Mouse (Mus musculus) MEL (cell line): ENCODE measurements around the gene Dlgap1. TPM values are rescaled to one million over a fixed set of nuclear protein-coding genes. Genes with fewer than 3 reads are reported as not detected.

ENCODE experiments used
- DNase-seq: peaks from one replicate; pipeline ENCODE4 v3.0.0; 2011; ENCODE audit warnings: low read depth, low spot score
- H3K27ac ChIP-seq: 2 replicates; pipeline ENCODE4 v1.5.1; 2012; ENCODE audit warnings: low read depth, mild to moderate bottlenecking, control low read depth, low read length, moderate library complexity; ENCODE audit not compliant: control insufficient read depth
- H3K27me3 ChIP-seq, 2 experiments: fragments of 150-350 bp in 1 of 2; sonication (generic) in 1 of 2; 2 replicates each; pipeline ENCODE4 v1.6.1; 2012; ENCODE audit warnings: low read length in 2 of 2, mild to moderate bottlenecking in 2 of 2, improper control_type of control experiment in 1 of 2, moderate library complexity in 1 of 2; ENCODE audit not compliant: insufficient read depth in 2 of 2, control insufficient read depth in 1 of 2
- H3K36me3 ChIP-seq, 2 experiments: 2 replicates each; pipeline ENCODE4 v1.6.1; 2012 to 2014; ENCODE audit warnings: low read length in 2 of 2, improper control_type of control experiment in 1 of 2, inconsistent platforms in 1 of 2, mild to moderate bottlenecking in 1 of 2; ENCODE audit not compliant: insufficient read depth in 2 of 2, control insufficient read depth in 1 of 2
- H3K4me1 ChIP-seq, 2 experiments: fragments of 150-350 bp in 1 of 2; sonication (generic) in 1 of 2; 2 replicates each; pipeline ENCODE4 v1.6.1; 2012; ENCODE audit warnings: low read length in 2 of 2, improper control_type of control experiment in 1 of 2, mild to moderate bottlenecking in 1 of 2; ENCODE audit not compliant: insufficient read depth in 2 of 2, control insufficient read depth in 1 of 2
- H3K4me3 ChIP-seq, 2 experiments: fragments of 150-350 bp in 1 of 2; sonication (generic) in 1 of 2; 2 replicates each; pipeline ENCODE4 v1.5.1; 2012; ENCODE audit warnings: low read depth in 2 of 2, low read length in 2 of 2, mild to moderate bottlenecking in 2 of 2, moderate library complexity in 2 of 2, control low read depth in 1 of 2, improper control_type of control experiment in 1 of 2; ENCODE audit not compliant: control insufficient read depth in 1 of 2, insufficient read depth in 1 of 2
- H3K79me2 ChIP-seq: 2 replicates; pipeline ENCODE4 v1.6.1; 2012; ENCODE audit warnings: mild to moderate bottlenecking, low read length, moderate library complexity; ENCODE audit not compliant: control insufficient read depth, poor library complexity, insufficient read depth
- H3K9ac ChIP-seq: 2 replicates; pipeline ENCODE4 v1.6.1; 2012; ENCODE audit warnings: low read depth, mild to moderate bottlenecking, control low read depth, low read length, moderate library complexity; ENCODE audit not compliant: control insufficient read depth, poor library complexity, severe bottlenecking
- H3K9me3 ChIP-seq: fragments of 150-350 bp; sonication (generic); replicated peaks from 2 replicates; pipeline ENCODE4 v1.6.1; 2012; ENCODE audit warnings: mild to moderate bottlenecking, low read length, improper control_type of control experiment, moderate library complexity; ENCODE audit not compliant: insufficient read depth
- CHD2 ChIP-seq: IDR thresholded peaks from 2 replicates; pipeline ENCODE4 v1.6.1; 2011; ENCODE audit warnings: low read length, improper control_type of control experiment
- CTCF ChIP-seq, 3 experiments: IDR thresholded peaks in 2 of 3; conservative IDR thresholded peaks in 1 of 3; 2 replicates each; pipeline ENCODE4 v1.5.1; 2011 to 2012; ENCODE audit warnings: low read length in 3 of 3, low read depth in 2 of 3, mild to moderate bottlenecking in 2 of 3, improper control_type of control experiment in 1 of 3, inconsistent platforms in 1 of 3, mixed read lengths in 1 of 3, moderate library complexity in 1 of 3; ENCODE audit not compliant: control insufficient read depth in 1 of 3, insufficient read depth in 1 of 3, poor library complexity in 1 of 3, severe bottlenecking in 1 of 3
- EP300 ChIP-seq, 2 experiments: IDR thresholded peaks; 2 replicates each; pipeline ENCODE4 v1.6.1; 2011; ENCODE audit warnings: improper control_type of control experiment in 2 of 2, low read length in 2 of 2, low read depth in 1 of 2, mild to moderate bottlenecking in 1 of 2
- ETS1 ChIP-seq: IDR thresholded peaks from 2 replicates; pipeline ENCODE4 v1.6.1; 2012; ENCODE audit warnings: low read depth, mild to moderate bottlenecking, inconsistent platforms, low read length, improper control_type of control experiment, moderate library complexity
- GATA1 ChIP-seq: IDR thresholded peaks from 2 replicates; pipeline ENCODE4 v1.6.1; 2011; ENCODE audit warnings: low read depth, low read length, improper control_type of control experiment
- JUND ChIP-seq: IDR thresholded peaks from 2 replicates; pipeline ENCODE4 v1.6.1; 2011; ENCODE audit warnings: low read depth, mild to moderate bottlenecking, improper control_type of control experiment, low read length
- KAT2A ChIP-seq: conservative IDR thresholded peaks from 2 replicates; pipeline ENCODE4 v1.6.1; 2012; ENCODE audit warnings: low read depth, low read length, improper control_type of control experiment, inconsistent platforms
- MAX ChIP-seq: IDR thresholded peaks from 2 replicates; pipeline ENCODE4 v1.6.1; 2011; ENCODE audit warnings: low read length, improper control_type of control experiment
- MEF2A ChIP-seq: IDR thresholded peaks from 2 replicates; pipeline ENCODE4 v1.6.1; 2014; ENCODE audit warnings: low read depth, mild to moderate bottlenecking, inconsistent platforms, low read length, improper control_type of control experiment; ENCODE audit not compliant: poor library complexity, insufficient replicate concordance, severe bottlenecking; ENCODE audit errors: extremely low read depth
- MYB ChIP-seq: IDR thresholded peaks from 2 replicates; pipeline ENCODE4 v1.6.1; 2011; ENCODE audit warnings: mild to moderate bottlenecking, low read depth, low read length, improper control_type of control experiment
- NRF1 ChIP-seq: IDR thresholded peaks from 2 replicates; pipeline ENCODE4 v1.6.1; 2014; ENCODE audit warnings: low read depth, mild to moderate bottlenecking, inconsistent platforms, low read length, improper control_type of control experiment, moderate library complexity; ENCODE audit not compliant: poor library complexity, insufficient read depth, severe bottlenecking
- POLR2A ChIP-seq, 2 experiments: IDR thresholded peaks; 2 replicates each; pipeline ENCODE4 v1.6.1; 2011 to 2012; ENCODE audit warnings: low read length in 2 of 2, mild to moderate bottlenecking in 2 of 2, control low read depth in 1 of 2, improper control_type of control experiment in 1 of 2, low read depth in 1 of 2, moderate library complexity in 1 of 2; ENCODE audit not compliant: control insufficient read depth in 1 of 2, insufficient read depth in 1 of 2, poor library complexity in 1 of 2
- RAD21 ChIP-seq: IDR thresholded peaks from 2 replicates; pipeline ENCODE4 v1.6.1; 2011; ENCODE audit warnings: mild to moderate bottlenecking, low read depth, low read length, improper control_type of control experiment
- TAL1 ChIP-seq: IDR thresholded peaks from 2 replicates; pipeline ENCODE4 v1.6.1; 2012; ENCODE audit warnings: mild to moderate bottlenecking, inconsistent platforms, low read length, moderate library complexity, mixed read lengths
- TCF12 ChIP-seq: IDR thresholded peaks from 2 replicates; pipeline ENCODE4 v1.6.1; 2014; ENCODE audit warnings: low read depth, mild to moderate bottlenecking, inconsistent platforms, low read length, improper control_type of control experiment, moderate library complexity
- USF1 ChIP-seq: IDR thresholded peaks from 2 replicates; pipeline ENCODE4 v1.6.1; 2014; ENCODE audit warnings: low read depth, mild to moderate bottlenecking, inconsistent platforms, low read length, improper control_type of control experiment, moderate library complexity
- ZC3H11A ChIP-seq: IDR thresholded peaks from 2 replicates; pipeline ENCODE4 v1.6.1; 2012; ENCODE audit warnings: low read depth, mild to moderate bottlenecking, inconsistent platforms, low read length, improper control_type of control experiment
- ZKSCAN1 ChIP-seq: IDR thresholded peaks from 2 replicates; pipeline ENCODE4 v1.6.1; 2012; ENCODE audit warnings: low read depth, mild to moderate bottlenecking, inconsistent platforms, low read length, improper control_type of control experiment, moderate library complexity
- polyA plus RNA-seq, 2 experiments: library from polyadenylated mRNA; stranded (reverse) in 1 of 2; unstranded in 1 of 2; fragments of >175 nt in 1 of 2; fragments of >200 nt in 1 of 2; gene quantifications; 2 replicates each; pipeline versions ENCODE4 v1.2.1 to v1.2.4; 2012; ENCODE audit warnings: low replicate concordance in 2 of 2, low read depth in 1 of 2; ENCODE audit not compliant: insufficient read length in 2 of 2, insufficient read depth in 1 of 2, missing spikeins in 1 of 2
- total RNA-seq: library from RNA; depleted of rRNA; stranded (reverse); fragments of 300-350 nt; gene quantifications from 2 replicates; pipeline ENCODE4 v1.2.3, GENCODE M21; 2012

Dlgap1 gene
- total and polyA plus RNA-seq, 3 experiments = 0.06 TPM; not detected in 2

GRCm38 (mm10) chr17:70719684-70720324 is 750.9 kb downstream of the Dlgap1 start:
- DNase-seq = no peak
- no peaks in the 10 kb centered on the region for H3K36me3 ChIP-seq
- H3K27me3 ChIP-seq = peaks cover 0 to 3% of the 10 kb centered on the region in 2 experiments; a peak in 3 of 4 replicates
- H3K4me1 ChIP-seq = no peaks in the 10 kb centered on the region
- H3K9me3 ChIP-seq = no peaks in the 10 kb centered on the region
- no peaks in the 10 kb centered on the region for H3K79me2 ChIP-seq
- H3K9ac ChIP-seq = no peak overlapping the region
- H3K4me3 ChIP-seq = no peak overlapping the region
- no peak overlapping the region for H3K27ac ChIP-seq
- TF ChIP-seq NRF1 (no peak), ETS1 (no peak), MAX (peak; percentile 44; the same call in 1 of the 2 replicates)

GRCm38 (mm10) chr17:70720766-70721165 is 751.9 kb downstream of the Dlgap1 start:
- H3K4me1 ChIP-seq = no peaks in the 10 kb centered on the region
- no peak overlapping the region for H3K4me3 ChIP-seq
- no peaks in the 10 kb centered on the region; a peak in 1 of 4 replicates for H3K27me3 ChIP-seq
- H3K79me2 ChIP-seq = no peaks in the 10 kb centered on the region
- no peak overlapping the region for H3K27ac ChIP-seq
- no peaks in the 10 kb centered on the region for H3K9me3 ChIP-seq
- TF ChIP-seq CHD2 (no peak), USF1 (no peak), MYB (no peak), ZKSCAN1 (no peak), EP300 (IDR thresholded peaks at IDR 0.05; ENCODE audit: low read depth in 1 of 2, low read length in 2 of 2) (no peak), MAX (no peak), KAT2A (no peak), JUND (no peak), POLR2A (IDR thresholded peaks at IDR 0.05; ENCODE audit: control insufficient read depth in 1 of 2, insufficient read depth in 1 of 2, low read depth in 1 of 2, low read length in 2 of 2, poor library complexity in 1 of 2) (no peak), TCF12 (no peak), ZC3H11A (no peak), RAD21 (no peak), ETS1 (no peak), TAL1 (no peak), CTCF (IDR thresholded peaks at IDR 0.05 in 2 of 3, conservative IDR thresholded peaks at IDR 0.05 in 1 of 3; ENCODE audit: control insufficient read depth in 1 of 3, insufficient read depth in 1 of 3, low read depth in 2 of 3, low read length in 3 of 3, poor library complexity in 1 of 3, severe bottlenecking in 1 of 3) (no peak), GATA1 (no peak), MEF2A (no peak)
- H3K36me3 ChIP-seq = no peaks in the 10 kb centered on the region
- no peak overlapping the region for H3K9ac ChIP-seq
- DNase-seq = no peak
